Mouse (Mus musculus) urinary bladder, postnatal 36 days (tissue): ENCODE measurements around the gene Fcnb.

ENCODE experiments used
- DNase-seq, 2 experiments: peaks; one replicate each; pipeline ENCODE4 v3.0.0; 2022; ENCODE audit warnings: low spot score in 2 of 2, mixed read lengths in 1 of 2

Gene Fcnb

DNA sequence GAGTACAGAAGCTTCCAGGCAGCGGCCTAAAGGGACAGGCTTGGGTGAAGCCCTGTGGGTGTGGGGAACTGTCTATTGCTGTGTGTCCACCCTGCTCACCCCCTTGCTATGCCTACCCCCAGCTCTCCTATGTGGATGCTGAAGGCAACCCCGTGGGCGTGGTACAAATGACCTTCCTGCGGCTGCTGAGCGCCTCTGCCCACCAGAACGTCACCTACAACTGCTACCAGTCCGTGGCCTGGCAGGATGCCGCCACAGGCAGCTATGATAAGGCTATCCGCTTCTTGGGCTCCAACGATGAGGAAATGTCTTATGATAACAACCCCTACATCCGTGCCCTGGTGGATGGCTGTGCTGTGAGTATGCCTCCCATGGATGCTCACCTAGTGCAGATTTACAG, 52.2 kb downstream of the Fcnb start:
- no peak for DNase-seq

DNA sequence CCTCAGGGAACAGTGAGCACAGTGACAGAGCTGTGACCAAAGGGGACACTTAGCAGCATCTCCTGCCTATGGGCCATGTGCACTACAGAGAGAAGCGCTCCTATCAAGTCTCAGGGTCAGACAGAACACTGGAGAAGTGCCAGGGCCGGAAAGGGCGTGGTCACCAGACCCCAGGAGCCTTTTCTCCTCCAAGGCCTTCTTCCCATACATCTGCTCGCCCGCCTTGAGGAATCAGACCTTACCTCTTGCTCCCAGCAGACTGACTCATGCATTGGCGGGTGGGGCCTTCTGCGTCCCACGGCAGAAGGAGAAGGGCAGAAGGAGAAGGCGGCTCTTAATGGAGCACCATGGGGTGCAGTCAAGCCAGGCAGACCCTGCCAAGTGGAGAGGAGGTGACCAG, 52.8 kb downstream of the Fcnb start:
- no peak for DNase-seq
